Mouse (Mus musculus) T-helper 2 cell (primary cell): ENCODE measurements around the gene Smim13.
"Not testable (repeated sequence)": the region's sequence is repeated elsewhere in the genome, so short reads cannot be mapped to it uniquely, and the experiment has no call there.

ENCODE experiments used
- in situ Hi-C: fragments of 300-600 bp; cut with MboI, MseI; formaldehyde crosslinking; loops from one replicate; pipeline ENCODE4 v1.15.1; 2025; ENCODE audit warnings: high pct_unique_total_duplicates

Smim13 gene

GRCm38 (mm10) chr13:41249538-41250317 lies at the start of gene Smim13:
Gene Smim13 (plus strand): TSS chr13:41249844.
- in situ Hi-C loops: loop anchor here (5.0 kb wide), 1 partner anchor 252 kb away; no protein-coding TSS in a partner anchor

GRCm38 (mm10) chr13:41200861-41201260 lies 48.8 kb upstream of the Smim13 start:
- in situ Hi-C loops: no loop called here

GRCm38 (mm10) chr13:41203289-41203688 lies 46.4 kb upstream of the Smim13 start:
- in situ Hi-C loops: no loop called here

GRCm38 (mm10) chr13:41203691-41204090 lies 46.0 kb upstream of the Smim13 start:
- in situ Hi-C loops: no loop called here

GRCm38 (mm10) chr13:41205568-41205967 lies 44.1 kb upstream of the Smim13 start:
- in situ Hi-C loops: not testable (repeated sequence)

GRCm38 (mm10) chr13:41206241-41206640 lies 43.4 kb upstream of the Smim13 start:
- in situ Hi-C loops: no loop called here

GRCm38 (mm10) chr13:41211276-41211675 lies 38.4 kb upstream of the Smim13 start:
- in situ Hi-C loops: no loop called here

GRCm38 (mm10) chr13:41212558-41213322 lies 36.9 kb upstream of the Smim13 start:
- in situ Hi-C loops: no loop called here

- in situ Hi-C loops: no loop called here
Observed at GRCm38 (mm10) chr13:41215669-41216068, 34.0 kb upstream of the Smim13 start.

- in situ Hi-C loops: no loop called here
Observed at GRCm38 (mm10) chr13:41216236-41216635, 33.4 kb upstream of the Smim13 start.

GRCm38 (mm10) chr13:41219056-41219455 lies 30.6 kb upstream of the Smim13 start:
- in situ Hi-C loops: no loop called here

GRCm38 (mm10) chr13:41219687-41220303 lies 29.8 kb upstream of the Smim13 start:
- in situ Hi-C loops: no loop called here

GRCm38 (mm10) chr13:41220304-41220834 lies 29.3 kb upstream of the Smim13 start, which contains the start of gene Elovl2:
Gene Elovl2 (minus strand): TSS chr13:41220405.
- in situ Hi-C loops: no loop called here

- in situ Hi-C loops: no loop called here
Observed at GRCm38 (mm10) chr13:41226513-41226912, 23.1 kb upstream of the Smim13 start.

GRCm38 (mm10) chr13:41228060-41228459 lies 21.6 kb upstream of the Smim13 start:
- in situ Hi-C loops: no loop called here

GRCm38 (mm10) chr13:41230256-41230655 lies 19.4 kb upstream of the Smim13 start:
- in situ Hi-C loops: loop anchor here (10.0 kb wide), 2 partner anchors 215 to 385 kb away; partner anchors contain the start of gene Tmem14c

- in situ Hi-C loops: loop anchor here (10.0 kb wide), 2 partner anchors 217 to 387 kb away; partner anchors contain the start of gene Tmem14c
Observed at GRCm38 (mm10) chr13:41231389-41231983, 18.2 kb upstream of the Smim13 start.

- in situ Hi-C loops: loop anchor here (10.0 kb wide), 2 partner anchors 217 to 387 kb away; partner anchors contain the start of gene Tmem14c
Observed at GRCm38 (mm10) chr13:41232209-41232608, 17.4 kb upstream of the Smim13 start.

- in situ Hi-C loops: loop anchor here (10.0 kb wide), 2 partner anchors 218 to 388 kb away; partner anchors contain the start of gene Tmem14c
Observed at GRCm38 (mm10) chr13:41233241-41233640, 16.4 kb upstream of the Smim13 start.

- in situ Hi-C loops: loop anchor here (5.0 to 10.0 kb wide), 3 partner anchors 88 to 390 kb away; partner anchors contain the start of gene Tmem14c
Observed at GRCm38 (mm10) chr13:41235181-41235580, 14.5 kb upstream of the Smim13 start.
